ENCODE assay signal across 9 mouse cellular contexts in genomic region chr8:119436933-119437332, GRCm38 (mm10). TPM values are rescaled to one million over a fixed set of nuclear protein-coding genes. Genes with fewer than 3 reads are reported as not detected.
DNase-seq lines count a peak whose midpoint lies in the region; ATAC-seq lines count a peak whose summit lies in the region.
"Had no signal": no experiment of that assay in that cellular context is flagged by ENCODE, and none has a peak within 500 bp of the region (broad histone marks: within the 10 kb centered on the region; RNA-seq: fewer than 3 reads in every experiment).

No protein-coding gene starts in this region.

- H3K4me3 ChIP-seq in macrophage (ENCODE audit: inconsistent target): peak overlapping the region; percentile 69
- H3K4me3 ChIP-seq in hindbrain, embryonic 12.5 days: no peak overlapping the region
- H3K4me3 ChIP-seq: neural tube, embryonic 12.5 days had no signal

- peaks cover 2% of the 10 kb centered on the region for H3K27me3 ChIP-seq in hindbrain, embryonic 12.5 days
- H3K27me3 ChIP-seq: neural tube, embryonic 12.5 days had no signal

- WGBS in macrophage (ENCODE audit: missing documents): under 1% methylated on average over 9 of the region's 9 CpGs
- WGBS in hindbrain, embryonic 12.5 days: 16% methylated on average over 9 of the region's 9 CpGs

- H3K36me3 ChIP-seq in macrophage (ENCODE audit: inconsistent target): no peaks in the 10 kb centered on the region
- H3K36me3 ChIP-seq in hindbrain, embryonic 12.5 days: no peaks in the 10 kb centered on the region
- H3K36me3 ChIP-seq: neural tube, embryonic 12.5 days had no signal

- DNase-seq in 3134 (ENCODE audit: extremely low read depth, insufficient read length, low spot score): peak; percentile 88
- DNase-seq in adrenal gland, postnatal 10 days: peak; percentile 96
- peak; percentile 92 for DNase-seq in heart, adult 9 months (ENCODE audit: low spot score in 2 of 2)
- peak; percentile 86 for DNase-seq in kidney, postnatal 10 days
- DNase-seq in urinary bladder, postnatal 25 days (ENCODE audit: low spot score): peak; percentile 85
- no peak for DNase-seq in cerebellum, postnatal 25 days

- H3K9ac ChIP-seq in hindbrain, embryonic 12.5 days: no peak overlapping the region
- H3K9ac ChIP-seq: neural tube, embryonic 12.5 days had no signal

- ATAC-seq in hindbrain, embryonic 12.5 days (ENCODE audit: low FRiP score): no peak

- no peaks in the 10 kb centered on the region for H3K9me3 ChIP-seq in hindbrain, embryonic 12.5 days (replicated peaks)
- H3K9me3 ChIP-seq: neural tube, embryonic 12.5 days had no signal

- no peak overlapping the region for H3K4me2 ChIP-seq in hindbrain, embryonic 12.5 days (replicated peaks)
- H3K4me2 ChIP-seq: neural tube, embryonic 12.5 days had no signal

- peak overlapping the region; percentile 88 for H3K27ac ChIP-seq in macrophage
- H3K27ac ChIP-seq in hindbrain, embryonic 12.5 days: no peak overlapping the region
- H3K27ac ChIP-seq: neural tube, embryonic 12.5 days had no signal

- H3K79me2 ChIP-seq in macrophage (ENCODE audit: inconsistent target): peaks cover 27% of the 10 kb centered on the region

- H3K4me1 ChIP-seq in hindbrain, embryonic 12.5 days: peaks cover 20% of the 10 kb centered on the region

RNA-seq across cellular contexts. Expression of gene Osgin1, which starts 3.0 kb away (rescaled TPM):
- total RNA-seq in adrenal gland, postnatal 10 days (2021): 10 to 100 TPM; 72.1 to 81.4 TPM
- total RNA-seq in macrophage (2018; cell fraction: chromatin; rRNA removed): 10 to 100 TPM in 24 of 26 experiments, 1 to 10 TPM in 2; 3.0 to 62.0 (median 39.3) TPM
- total RNA-seq in macrophage (2018; cell fraction: cytosol; rRNA removed): 10 to 100 TPM in 23 of 26 experiments, 1 to 10 TPM in 3; 4.5 to 22.9 (median 16.5) TPM
- total RNA-seq in macrophage (2018; cell fraction: nucleus; rRNA removed): 10 to 100 TPM in 23 of 26 experiments, 1 to 10 TPM in 3; 3.7 to 61.7 (median 25.9) TPM
- 17.6 to 31.1 TPM (median 18.4 TPM) in 3 replicates for polyA plus RNA-seq in macrophage (2018)
- 0.12 and 0.14 TPM in 2 replicates for polyA plus RNA-seq in hindbrain, embryonic 12.5 days (2016; fragmentation: Nextera tagmentation; extraction: Ambion mirVana)

RNA-seq across cellular contexts. Expression of gene Necab2, which starts 9.6 kb away (rescaled TPM):
- 10 to 100 TPM in 1 of 2 experiments, 1 to 10 TPM in 1; 9.4 to 11.9 TPM for total RNA-seq in adrenal gland, postnatal 10 days (2021)
- total RNA-seq in macrophage (2018; cell fraction: chromatin; rRNA removed): under 1 TPM in 1 of 26 experiments, not detected in 25; 0.41 TPM
- not detected for total RNA-seq in macrophage (2018; cell fraction: cytosol; rRNA removed)
- total RNA-seq in macrophage (2018; cell fraction: nucleus; rRNA removed): not detected
- not detected in 3 replicates for polyA plus RNA-seq in macrophage (2018)
- polyA plus RNA-seq in hindbrain, embryonic 12.5 days (2016; fragmentation: Nextera tagmentation; extraction: Ambion mirVana): 18.3 and 23.7 TPM in 2 replicates

RNA-seq across cellular contexts. Expression of gene Mlycd, which starts 42.3 kb away (rescaled TPM):
- 10 to 100 TPM; 69.7 to 86.6 TPM for total RNA-seq in adrenal gland, postnatal 10 days (2021)
- total RNA-seq in macrophage (2018; cell fraction: chromatin; rRNA removed): 10 to 100 TPM in 12 of 26 experiments, 1 to 10 TPM in 14; 2.2 to 30.0 (median 9.5) TPM
- 10 to 100 TPM in 16 of 26 experiments, 1 to 10 TPM in 10; 3.4 to 17.0 (median 10.6) TPM for total RNA-seq in macrophage (2018; cell fraction: cytosol; rRNA removed)
- 10 to 100 TPM in 9 of 26 experiments, 1 to 10 TPM in 17; 3.6 to 18.8 (median 7.4) TPM for total RNA-seq in macrophage (2018; cell fraction: nucleus; rRNA removed)
- polyA plus RNA-seq in macrophage (2018): 9.4 to 13.4 TPM (median 12.3 TPM) in 3 replicates
- polyA plus RNA-seq in hindbrain, embryonic 12.5 days (2016; fragmentation: Nextera tagmentation; extraction: Ambion mirVana): 15.2 and 16.7 TPM in 2 replicates

Comparison
In these comparisons a context has a peak if more than half of its experiments do, and no peak if none do; other contexts are left out.
1. DNase-seq: peak in 3134 (single experiment), adrenal gland, postnatal 10 days (single experiment), heart, adult 9 months (2 of 2), kidney, postnatal 10 days (single experiment) and urinary bladder, postnatal 25 days (single experiment); none in cerebellum, postnatal 25 days (0 of 2).
2. RNA of gene Osgin1, which starts 3.0 kb away (polyA plus RNA-seq): 17.6 to 31.1 TPM in macrophage; 0.12 to 0.14 TPM in hindbrain, embryonic 12.5 days; every median in the first group is over 10 times any median in the second.
3. RNA of gene Necab2, which starts 9.6 kb away (polyA plus RNA-seq): 18.3 to 23.7 TPM in hindbrain, embryonic 12.5 days; not detected in macrophage; every median in the first group is over 10 times any median in the second.